Mouse (Mus musculus): ENCODE measurements around the gene Wnt2.

DNA sequence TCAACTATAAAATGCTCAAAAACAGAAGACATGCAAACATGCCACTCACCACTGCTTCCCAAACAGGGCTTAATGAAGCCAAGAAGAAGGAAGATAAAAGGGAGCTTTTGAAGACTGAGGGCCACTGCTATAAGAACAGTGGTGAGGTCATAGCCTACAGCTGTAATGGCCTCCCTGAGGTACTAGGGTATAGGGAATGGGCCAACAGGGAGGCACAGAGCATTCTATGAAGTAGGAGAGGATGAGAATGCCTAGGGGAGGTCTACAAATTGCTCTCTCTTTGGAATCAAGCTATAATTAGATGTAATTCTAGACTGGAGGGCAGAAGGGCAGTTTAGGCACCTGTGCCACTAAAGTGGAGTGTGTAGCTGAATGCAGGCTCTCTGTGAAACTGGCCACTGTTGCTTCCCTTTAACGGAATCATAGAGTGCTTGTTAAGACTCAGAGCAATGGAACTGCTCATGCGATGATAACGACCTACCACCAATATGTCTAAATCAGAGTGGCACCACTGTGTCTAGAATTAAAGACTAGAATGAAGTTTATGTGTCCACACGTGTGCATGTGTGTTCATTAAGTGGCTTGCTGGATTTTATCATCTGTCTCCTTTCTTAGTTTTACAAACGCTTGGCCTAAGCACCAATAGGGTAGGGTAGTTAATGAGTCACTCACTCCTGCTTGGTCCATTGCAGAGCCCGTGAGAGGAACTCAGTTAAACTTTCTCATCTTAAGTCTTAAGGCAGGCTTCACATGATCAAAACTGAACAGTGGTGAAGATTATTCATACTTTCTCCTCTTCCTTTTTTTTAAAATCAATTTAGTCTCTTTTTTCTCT is 35.2 kb downstream of the Wnt2 start:
- TF ChIP-seq CTCF (IDR thresholded peaks at IDR 0.05; ENCODE audit: extremely low read depth, insufficient read depth, insufficient read length, insufficient replicate concordance) (no peak), POLR2A (IDR thresholded peaks at IDR 0.05; ENCODE audit: low read depth, low read length) (no peak)
